Mouse (Mus musculus) hindlimb bud, embryonic 11.5 days (tissue): ENCODE results near the gene Sdad1.
A peak's percentile ranks its signal among the peaks of the same experiment; 100 is the strongest.
"Not testable (repeated sequence)": the region's sequence is repeated elsewhere in the genome, so short reads cannot be mapped to it uniquely, and the experiment has no call there.

Experiments used
- DNase-seq: peaks from one replicate; pipeline ENCODE4 v3.0.0-alpha.2; 2012; ENCODE audit warnings: low read depth, low spot score; ENCODE audit errors: extremely low spot score

Sdad1 gene

DNA sequence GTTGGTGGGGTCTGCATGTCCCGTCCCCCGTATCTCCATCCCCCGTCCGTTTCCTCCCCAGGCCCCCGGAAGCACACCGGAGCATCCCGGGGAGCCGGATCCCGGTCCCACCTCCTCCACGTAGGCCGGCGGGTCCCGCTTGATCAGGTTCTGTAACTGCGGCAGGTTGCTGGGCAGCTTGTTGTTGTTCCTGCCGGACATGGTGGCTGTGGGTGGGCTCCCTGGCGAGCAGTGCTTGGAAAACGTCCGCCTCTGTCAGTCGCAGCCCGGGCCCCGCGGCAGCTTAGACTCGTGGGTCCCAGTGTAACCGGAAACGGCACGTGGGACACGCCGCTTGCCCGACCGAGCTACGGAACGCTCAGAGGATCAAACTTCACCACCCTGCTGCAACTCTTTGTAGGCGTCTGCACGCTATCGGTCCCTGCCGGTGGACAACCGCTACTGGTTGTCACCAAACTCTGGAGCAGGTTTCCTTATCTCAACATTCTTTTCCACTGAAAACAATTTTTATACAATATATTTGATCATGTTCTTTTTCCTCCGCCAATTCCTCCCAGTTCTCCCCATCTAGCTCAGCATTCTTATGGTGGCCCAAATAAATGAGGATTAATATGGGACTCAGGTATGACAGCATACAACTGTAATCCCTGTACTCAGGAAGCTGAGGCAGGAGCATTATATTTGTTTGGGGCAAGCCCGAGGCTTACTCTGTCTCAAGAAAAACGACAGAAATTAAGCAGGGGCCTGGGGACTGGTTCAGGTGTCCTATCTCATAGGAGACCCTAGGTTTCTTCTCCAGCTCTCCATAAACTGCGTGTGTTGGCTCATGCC is at the start of gene Sdad1:
Gene Sdad1 (minus strand): TSS at position 799 of the 831 bp plus-strand sequence.
- peak; percentile 85 for DNase-seq

DNA sequence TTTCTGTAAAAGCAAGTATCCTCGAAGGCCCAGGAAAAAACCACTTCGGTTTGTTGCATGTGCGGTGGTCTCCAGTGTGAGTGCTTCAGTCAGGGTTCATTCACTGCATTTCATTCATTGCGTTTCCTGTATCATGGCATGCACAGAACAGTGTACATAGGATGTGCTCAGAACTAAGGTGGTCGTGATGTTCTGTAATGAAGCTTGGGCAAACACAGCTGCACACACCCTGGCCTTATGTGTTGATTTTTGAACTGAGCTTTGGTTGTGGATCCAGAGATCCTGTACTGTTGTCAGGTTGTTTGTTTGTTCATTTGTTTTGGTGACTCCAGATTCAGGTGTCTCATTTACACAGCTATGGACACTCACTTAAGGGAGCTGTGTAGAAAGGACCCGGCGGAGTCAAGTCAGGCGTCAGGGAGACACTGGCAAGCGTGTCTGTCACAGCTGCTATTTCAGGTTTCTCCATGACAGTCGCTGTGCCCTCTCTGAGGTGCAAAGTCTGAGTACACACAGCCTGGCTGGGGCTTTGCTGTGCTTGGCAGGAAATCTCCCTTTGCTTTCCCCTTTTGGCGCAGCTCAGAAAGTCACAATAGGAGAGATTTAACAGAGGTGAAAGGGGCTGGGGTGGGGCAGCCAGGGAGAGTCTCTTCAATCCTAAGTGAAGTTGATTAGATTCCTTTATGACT is 48.6 kb upstream of the Sdad1 start:
- no peak for DNase-seq

DNA sequence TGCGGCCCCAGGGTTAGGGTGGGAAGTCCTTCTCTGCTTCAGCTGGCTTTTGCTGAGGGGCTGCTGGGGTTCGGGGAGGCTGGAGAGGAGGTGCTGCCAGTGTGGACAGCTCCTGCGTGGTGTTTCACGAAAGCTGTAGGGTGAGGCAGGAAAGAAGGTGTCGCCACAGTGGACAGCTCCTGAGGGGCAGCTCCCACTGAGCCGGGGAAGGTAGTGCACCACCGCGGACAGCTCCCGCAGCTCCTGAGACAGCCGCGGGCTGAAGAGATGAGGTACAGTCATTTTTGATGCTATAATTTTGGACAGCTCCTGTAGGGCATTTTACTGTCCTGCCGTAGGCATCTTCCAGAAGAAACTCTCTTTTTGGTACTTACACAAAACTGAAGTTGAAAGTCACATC is 47.8 kb upstream of the Sdad1 start:
- DNase-seq, result no peak

DNA sequence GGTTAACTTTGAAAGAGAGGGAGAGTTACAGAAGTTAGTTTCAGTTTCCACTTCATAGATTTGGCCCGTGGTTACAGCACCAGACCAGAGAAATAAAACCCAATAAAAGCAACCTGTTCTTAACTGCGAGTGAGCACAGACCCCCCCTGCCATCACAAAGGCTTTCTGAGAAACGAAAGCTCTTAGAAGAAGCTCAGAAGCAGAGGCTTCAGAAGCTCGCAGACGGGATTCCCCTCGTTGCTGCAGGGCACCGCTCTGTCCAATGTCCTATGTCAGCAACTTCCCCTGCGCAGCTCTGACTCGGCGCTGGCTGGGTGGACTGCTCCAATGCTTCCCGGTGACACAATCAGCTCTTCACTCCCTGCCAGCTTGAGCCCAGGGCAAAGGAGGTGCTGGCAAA is 43.2 kb upstream of the Sdad1 start:
- no peak for DNase-seq

DNA sequence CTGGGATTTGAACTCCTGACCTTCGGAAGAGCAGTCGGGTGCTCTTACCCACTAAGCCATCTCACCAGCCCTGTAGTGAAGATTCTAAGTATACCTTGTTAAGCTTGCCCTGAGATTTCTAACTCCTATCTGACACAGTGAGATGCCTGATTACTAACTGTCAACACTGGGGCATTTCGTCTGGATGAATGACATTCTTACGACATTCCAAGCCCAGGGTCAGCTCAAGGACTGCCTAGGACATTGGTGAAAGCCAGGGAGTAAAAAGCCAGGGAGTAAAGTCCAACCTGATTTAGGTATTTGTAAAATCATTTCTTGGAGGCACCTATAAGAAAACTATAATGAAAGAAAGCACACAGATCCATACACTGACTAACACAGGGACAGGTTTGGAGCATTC is 42.4 kb upstream of the Sdad1 start:
- DNase-seq, result not testable (repeated sequence)

DNA sequence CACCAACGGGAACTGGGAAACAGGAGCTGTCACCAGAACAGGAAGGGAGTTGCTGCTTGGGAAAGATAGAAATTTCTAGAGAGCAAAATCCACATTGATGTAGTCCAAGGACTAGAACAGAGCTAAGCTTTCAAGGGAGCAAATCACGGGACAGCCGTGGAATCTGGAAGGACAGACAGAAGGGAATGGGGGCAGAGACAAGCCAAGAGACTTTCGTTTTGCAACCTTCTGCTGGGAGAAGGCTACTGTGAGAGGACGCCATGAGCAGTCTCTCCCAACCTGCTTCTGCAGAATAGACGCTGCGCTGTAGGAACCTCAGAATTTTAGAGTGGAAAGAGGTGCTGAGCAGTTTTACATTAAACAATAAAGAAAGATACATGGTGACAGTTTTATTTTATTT is 39.5 kb upstream of the Sdad1 start:
- no peak for DNase-seq

DNA sequence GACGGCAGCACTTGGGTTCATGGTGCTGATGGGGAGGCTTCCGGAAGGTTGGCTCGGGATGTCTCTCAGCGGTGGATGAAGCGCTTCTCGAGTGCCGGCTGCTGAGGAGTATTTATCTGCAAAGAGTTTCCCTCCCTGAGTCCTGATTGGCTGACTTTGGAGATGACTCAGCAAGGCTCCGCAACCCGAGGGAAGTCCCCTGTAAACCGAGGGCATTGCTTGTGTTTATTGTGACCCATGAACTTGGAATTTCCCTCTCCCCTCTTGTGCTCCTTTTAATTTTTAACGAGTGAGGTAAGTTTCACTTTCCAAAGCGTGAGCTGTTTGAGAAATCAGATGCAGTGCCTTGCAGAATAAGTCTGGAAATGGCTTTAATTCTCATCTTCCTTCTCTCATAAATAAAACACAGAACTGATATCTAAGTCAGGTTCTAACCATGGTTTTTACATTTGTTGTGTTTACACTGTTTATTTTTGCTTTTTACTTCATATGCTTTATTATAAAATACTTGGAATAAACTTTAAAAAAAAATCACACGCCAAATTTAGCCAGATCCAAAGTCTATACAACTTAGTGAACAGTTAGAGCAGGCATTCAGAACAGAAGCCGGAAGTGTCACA is 38.6 kb upstream of the Sdad1 start, which contains the start of gene Cxcl10:
Gene Cxcl10 (minus strand): TSS at position 96 of the 620 bp plus-strand sequence.
- no peak for DNase-seq

DNA sequence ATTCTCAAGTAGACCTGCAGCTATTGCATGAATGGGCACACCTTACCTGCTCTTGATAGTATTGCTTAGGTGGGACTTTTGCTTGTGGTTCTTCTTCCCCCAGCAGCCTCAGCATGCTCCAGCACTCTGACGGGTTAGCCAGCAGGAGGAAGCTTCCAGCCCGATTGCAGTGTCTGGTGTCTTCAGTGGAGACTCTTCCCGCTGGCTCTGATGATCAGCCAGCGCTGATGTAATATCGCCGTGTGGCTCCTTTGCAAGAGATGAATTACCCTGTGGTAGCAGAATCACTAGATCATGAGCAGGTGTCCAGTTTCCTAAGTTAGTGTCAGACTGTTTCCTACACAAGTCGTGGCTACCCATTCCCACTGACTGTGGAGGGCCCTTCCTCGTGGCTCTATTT is 34.7 kb upstream of the Sdad1 start:
- DNase-seq, result no peak

DNA sequence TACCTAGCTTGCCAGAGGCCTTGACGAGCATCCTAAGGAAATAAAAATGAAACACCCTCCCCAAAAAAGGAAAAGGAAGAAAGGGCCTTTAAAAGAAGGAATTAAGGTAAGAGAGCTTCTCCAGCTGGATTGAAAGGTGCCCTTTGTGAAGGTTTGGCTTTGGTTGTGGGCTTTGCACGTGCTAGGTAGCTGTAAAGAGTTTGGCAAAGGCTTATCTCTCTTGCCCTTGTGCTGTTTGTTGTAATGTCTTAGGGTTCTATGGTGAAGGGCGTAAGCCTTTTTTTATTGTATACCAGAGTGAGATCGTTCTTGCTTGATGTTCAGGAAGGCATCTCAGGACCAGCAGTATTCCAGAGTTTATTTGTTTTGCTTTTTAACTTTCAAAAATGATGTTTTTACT is 30.3 kb upstream of the Sdad1 start:
- DNase-seq, result no peak

DNA sequence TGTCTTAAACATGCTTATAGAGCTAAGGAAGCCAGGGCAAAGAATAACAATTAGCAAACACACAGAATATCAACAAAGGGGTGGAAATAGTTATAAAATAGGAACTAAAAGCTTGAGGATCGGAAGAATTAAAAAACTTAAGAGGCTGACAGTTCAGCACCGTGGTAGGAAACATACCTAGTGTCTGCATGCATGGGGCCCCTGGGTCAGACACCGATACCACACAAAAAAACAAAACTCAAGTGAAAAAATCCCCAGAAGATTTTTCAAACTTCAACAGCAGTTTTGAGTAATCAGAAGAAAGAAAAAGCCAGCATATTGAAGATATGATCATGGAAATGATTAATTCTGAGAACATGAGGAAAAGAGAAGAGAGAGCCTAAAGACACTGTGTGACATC is 26.5 kb upstream of the Sdad1 start:
- DNase-seq, result no peak

DNA sequence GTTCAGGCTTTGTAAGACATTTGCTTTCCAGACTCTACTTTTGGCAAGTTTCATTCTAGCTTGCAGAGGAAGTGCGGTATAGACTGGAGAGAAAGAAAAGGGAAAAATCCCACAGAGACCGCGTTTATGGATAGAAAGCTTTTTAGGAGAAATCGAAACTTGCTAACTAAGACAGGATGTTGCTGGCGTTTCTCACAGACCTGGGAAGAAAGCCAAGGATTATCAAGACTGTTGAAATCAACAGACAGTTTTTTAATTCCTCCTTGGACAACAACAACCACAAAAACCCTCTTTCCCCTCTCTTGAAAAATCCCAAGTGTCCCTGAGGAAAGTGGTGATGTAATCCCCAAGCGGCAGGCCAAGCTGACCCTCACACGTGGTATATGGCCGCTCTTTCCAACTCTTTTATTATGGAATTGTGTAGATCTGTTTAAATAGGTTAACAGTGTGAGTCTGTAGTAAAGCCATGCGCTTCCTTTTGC is 22.1 kb upstream of the Sdad1 start:
- DNase-seq, result no peak

DNA sequence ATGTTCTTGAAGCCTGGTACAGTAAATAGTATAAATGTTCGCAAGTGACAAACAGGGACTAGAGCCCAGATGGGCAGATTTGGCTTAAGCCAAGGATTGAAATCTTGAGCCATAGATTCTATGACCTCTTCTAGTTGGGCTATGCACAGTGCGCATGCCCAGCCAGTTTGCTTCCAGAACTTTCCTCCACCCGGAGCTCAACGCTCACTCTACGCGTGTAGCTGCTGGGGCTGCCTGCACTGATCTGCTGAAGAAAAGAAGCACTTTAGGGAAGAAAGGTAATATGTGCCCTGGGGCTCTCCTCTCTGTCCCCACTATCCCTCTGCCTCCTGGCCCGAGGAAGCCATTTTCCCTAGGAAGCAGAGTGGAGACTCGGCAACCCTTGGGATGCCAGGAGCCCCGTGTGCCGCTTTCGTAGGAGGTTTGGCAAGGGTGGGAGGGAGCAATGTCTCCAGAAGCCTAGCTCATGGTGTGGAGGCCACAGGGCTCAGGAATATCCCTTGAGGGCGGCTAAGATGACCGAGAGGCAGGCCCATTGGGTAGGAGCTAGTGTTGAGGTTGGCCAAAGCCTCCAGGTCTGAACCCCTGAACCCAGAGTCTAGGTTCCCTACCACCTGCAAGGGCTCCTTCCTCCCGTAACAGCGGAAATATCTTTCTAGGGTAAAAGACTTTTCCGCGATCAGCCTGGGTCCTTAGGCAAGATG is 21.5 kb upstream of the Sdad1 start, which contains the start of gene Art3:
Gene Art3 (plus strand): TSS at position 193 of the 704 bp plus-strand sequence.
- DNase-seq, result no peak

DNA sequence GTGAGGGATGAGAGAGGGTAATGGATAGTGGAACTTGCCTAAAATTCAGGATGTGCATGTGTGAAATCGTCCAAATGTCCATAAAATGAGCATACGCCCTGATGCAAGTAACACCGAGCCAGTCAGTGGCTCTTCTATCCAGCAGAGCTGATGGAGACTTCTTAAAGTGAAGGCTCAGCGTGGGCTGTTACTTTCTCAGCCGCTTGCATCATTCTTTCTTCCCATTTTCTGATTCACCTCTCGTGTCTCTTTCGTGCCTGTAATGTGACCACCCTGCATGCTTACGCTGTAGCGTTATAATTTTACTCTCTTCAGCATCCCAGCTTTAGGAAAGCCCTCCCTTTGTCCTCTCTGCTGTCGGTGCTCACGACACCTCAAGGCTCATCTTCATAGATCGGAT is 20.8 kb upstream of the Sdad1 start:
- no peak for DNase-seq

DNA sequence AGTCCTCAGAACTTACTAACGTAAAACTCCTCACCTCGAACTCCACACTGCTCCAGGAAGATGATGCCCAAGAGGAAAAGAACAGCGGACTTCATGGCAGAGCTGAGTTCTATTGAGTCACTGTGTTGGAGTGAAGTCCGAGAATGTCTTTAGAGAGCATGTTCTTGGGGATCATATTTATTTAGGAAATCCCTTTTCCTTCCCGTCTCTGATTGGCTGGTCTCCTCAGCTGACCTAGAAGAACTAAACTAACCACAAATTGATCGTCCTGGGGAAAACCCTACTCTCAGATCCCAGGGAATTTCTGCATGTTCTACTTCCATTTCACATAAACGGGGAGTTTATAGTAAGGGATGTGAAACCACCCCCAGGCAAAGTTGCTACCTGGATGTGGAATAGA is 17.6 kb upstream of the Sdad1 start, which contains the start of gene Cxcl9:
Gene Cxcl9 (minus strand): TSS at position 151 of the 400 bp plus-strand sequence.
- DNase-seq, result no peak

DNA sequence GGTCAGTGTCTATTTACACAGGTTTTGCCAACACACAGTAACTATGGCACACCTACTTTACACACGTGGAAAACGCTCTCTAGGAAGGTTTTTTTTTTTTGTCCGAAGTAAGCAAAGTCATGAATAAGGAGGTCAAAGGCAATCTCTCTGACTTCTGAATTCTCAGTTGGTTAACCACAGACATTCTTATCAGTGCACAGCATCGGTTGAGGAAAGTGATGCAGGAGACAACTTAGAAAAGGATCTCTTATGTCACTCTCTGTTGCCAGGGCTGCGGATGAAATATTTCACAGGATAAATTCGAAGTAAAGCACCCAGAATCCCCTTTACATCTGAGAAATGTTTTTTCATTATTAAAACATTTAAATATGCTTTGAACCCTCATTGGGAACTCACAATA is 17.1 kb upstream of the Sdad1 start:
- no peak for DNase-seq

DNA sequence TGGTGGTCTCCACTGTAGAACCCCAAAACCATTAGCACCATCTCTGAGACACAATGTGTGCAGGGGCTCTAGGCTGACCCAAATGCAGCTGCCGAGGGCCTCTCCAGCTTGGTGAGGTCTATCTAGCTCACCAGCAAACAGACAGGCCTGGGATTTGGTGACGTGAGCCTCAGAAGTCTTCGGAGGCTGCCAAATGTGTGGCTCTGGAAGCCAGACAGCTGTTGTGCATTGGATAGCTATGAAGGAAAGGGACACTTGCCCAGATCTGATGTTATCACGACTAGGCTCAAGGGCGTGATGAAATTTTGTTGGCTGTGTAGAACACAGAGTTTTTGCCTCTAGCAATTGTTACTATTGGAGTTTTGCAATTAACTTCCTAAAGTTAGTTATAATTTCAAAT is 13.0 kb upstream of the Sdad1 start:
- DNase-seq, result no peak

DNA sequence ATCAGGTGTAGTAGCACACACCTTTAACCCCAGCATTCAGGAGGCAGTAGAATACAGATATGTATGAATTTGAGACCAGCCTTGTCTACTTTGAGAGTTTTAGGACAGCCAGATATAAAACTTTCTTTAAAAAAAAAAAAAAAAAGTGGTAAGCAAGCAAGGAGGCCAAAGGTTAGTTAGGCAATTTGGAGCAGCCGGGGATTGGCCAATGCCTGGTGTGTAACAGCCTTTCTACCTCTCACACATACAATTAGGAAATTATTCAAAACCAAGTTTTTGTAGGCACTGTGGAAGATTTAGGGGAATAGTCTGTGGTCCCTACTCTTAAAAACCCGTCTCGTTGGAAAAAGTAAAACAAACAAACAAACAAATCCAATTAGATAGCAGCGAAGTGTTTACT is 12.3 kb upstream of the Sdad1 start:
- no peak for DNase-seq

DNA sequence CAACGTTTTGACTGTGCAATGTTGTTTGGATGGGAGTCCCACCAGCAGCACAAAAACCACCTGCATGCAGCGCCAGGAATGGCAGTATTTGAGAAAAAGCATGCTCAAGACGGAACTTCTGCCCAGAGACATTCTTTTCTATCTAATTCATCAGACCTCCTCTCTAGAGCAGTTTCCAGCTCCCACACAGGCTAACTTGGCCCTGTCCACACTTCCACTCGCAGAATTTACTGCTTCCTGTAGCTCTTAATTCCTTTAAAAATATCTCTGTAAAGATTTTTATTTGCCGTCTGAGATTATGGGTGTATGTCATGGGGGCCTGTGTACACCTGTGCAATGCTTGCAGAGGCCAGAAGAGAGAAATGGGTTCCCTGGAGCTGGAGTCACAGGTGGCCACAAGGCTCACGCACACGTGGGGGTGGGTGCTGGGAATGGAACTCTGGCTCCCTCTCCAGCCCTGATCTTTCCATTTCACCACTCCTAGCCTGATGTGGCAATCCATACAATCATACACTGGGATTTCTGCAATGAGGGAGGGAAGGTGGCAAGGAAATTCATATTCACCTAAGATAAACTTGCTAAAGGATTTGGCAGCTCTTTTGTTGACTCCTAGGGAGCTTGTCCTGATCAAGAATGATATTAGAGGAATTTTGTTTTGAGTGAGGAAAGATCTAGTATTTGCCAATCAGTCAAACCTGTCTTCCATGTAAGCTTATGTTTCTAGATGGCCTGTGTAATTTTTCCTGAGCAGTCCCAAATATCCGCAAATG is 11.5 kb upstream of the Sdad1 start:
- no peak for DNase-seq

DNA sequence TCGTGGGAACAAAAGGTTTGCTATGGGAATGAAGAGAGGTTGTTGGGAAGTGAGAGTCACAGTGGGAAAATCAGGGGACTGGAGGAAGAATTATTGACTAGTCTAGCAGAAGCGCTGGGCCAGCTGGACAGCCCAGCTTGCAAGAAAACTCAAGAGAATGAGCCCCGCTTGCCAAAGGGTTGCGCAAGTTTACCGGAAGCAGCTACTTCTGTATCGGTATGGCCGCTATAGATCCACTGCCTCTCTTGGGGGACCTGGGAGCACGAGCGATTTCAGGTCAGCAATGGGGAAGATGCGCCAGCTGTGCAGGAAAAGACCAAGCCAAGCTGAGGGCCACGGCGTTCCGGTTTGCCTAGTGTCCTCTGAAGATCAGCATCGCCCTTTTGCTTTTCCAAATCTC is 8.3 kb upstream of the Sdad1 start:
- DNase-seq, result no peak

DNA sequence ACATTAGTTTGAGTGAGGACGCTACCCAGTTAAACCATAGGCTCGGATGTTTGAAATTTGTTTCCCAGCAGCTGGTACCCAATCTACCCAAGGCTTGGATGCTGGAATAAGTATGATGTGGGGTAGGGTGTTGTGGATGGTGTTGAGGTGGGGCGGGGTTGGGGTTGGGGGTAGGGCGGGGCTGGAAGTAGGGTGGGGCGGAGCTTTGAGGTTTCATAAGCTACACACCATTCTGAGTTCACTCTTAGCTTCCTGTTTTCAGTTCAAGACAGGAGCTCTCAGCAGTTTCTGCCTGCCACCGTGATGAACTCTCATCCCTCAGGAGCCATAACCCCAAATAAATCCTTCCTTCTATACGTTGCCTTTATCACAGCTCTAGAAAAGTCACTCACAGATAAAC is 7.8 kb upstream of the Sdad1 start:
- DNase-seq, result no peak
